Mouse (Mus musculus) right cerebral cortex, adult 2 months (tissue): Measurements from ENCODE around the gene Lrrc45.
A peak's percentile ranks its signal among the peaks of the same experiment; 100 is the strongest.

Experiments used
- DNase-seq, 2 experiments: peaks; one replicate each; pipeline ENCODE4 v3.0.0; 2021 to 2022; ENCODE audit warnings: low spot score in 2 of 2

Lrrc45 gene

DNA sequence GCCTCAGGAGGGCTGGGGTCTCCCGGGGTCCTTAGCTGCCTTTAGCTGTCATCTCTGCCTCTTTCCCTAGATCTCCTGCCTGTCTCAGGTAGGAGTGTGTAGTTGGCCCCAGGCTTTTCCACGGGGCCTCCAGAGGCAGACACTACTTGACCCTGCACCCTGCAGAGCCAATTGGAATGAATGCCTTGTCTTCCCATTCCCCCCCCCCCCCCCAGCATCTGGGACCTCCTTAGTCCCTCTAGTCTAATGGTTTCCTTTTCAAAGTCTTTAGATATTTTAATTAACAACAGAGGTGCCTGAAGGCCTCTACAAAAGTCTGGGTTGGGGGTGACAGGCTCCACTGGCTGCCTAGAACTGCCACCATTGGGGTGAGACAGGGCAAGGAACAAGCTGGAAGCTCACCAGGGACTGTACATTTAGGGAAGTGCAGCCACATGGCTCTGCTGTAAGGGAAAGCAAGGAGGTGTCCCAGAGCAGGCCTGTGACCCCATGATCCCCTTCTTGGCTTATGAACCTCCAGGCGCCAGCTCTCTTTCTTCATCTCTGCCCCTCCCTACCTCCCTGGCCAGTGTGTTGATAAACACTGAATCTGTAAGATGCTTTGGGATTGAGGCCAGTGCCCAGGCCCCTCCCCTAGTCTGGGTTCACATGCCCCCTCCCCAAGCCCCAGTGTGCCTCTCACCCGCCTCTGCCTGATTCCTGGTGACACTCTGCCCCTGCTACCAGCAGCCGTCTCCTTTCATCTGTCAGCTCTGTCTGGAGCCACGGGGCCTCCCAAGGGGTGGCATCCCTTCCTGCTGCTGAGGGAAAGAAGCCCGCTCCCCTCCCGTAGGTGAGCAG, 9.0 kb upstream of the Lrrc45 start:
- no peak for DNase-seq

DNA sequence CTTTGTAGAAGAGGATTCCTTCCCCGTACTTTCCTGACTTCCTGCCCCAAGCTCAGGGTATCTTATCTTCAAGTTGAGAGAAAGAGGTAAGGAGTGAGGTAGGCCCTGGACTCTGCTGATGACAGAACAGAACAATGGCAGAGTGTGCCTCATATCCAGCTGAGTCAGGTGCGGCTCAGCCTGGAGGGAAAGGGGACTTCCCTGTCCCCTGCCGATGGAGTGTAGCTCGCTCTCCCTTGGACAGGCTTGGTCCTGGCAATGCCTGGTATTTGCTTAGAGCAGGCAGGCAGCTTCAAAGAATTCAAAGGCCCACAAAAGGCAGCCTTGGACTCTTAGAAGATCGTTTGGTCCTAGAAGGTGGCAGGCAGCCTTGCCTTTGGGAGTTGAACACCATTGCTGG, 7.6 kb upstream of the Lrrc45 start:
- DNase-seq, result no peak

DNA sequence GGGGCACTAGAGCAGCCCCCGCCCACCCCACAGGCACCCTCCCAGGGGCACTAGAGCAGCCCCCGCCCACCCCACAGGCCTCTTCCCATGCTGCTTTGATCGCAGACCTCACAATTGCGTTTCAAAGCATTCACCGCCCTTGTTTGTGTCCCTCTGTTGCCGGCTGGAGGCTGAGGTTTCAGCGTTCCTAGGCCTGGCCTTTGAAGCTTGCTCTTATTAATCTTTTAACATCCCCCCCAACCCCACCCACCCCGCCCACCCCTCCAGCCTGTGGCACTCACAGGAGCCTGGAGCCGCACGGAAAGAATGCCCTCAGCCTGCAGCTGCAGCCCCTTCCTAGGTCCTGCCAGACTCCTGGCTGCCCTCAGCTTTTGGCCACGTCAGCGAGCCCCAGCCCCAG, 6.5 kb upstream of the Lrrc45 start:
- DNase-seq, result no peak

DNA sequence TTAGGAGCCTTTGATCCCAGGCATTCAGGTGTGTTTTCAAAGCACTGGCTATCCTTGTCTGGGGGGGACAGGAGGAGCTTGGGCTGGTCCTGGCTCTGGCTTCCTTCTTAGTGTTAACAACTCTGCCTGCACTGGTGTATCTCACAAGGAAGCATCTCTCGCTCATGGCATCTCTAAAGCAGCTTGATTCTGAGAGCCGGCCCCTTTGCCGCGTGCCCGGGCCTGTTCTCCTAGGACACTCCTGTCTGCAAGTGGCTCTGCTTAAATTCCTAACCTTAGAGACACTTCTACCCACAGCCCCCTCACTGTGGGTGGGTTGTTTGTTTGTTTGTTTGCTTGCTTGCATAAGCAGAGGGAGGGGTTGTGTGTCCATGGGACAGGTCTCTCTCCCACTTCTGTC, 5.8 kb upstream of the Lrrc45 start:
- DNase-seq, result no peak

DNA sequence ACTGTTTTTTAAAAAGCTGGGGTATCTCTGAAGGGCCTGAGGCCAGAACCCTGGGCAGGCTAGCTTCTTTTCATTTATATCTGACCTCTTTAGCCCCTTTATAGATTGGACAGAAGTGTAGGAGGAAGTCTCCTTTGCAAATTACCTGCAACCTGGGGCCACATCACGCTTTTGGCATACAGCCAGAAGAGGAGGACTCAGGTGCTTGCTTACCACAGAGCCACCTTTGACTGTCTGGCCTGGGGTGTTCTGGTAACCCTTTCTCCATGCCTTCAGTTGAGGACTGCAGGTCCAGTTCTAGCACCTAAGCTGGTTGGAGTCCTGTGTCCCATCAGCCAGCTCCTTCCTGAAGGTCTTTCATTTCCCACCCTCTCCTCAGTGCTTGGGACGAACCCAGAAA, 4.2 kb upstream of the Lrrc45 start:
- no peak for DNase-seq

GRCm38 (mm10) chr11:120710672-120711071, 3.1 kb upstream of the Lrrc45 start:
- DNase-seq, result no peak

- no peak for DNase-seq
Observed at GRCm38 (mm10) chr11:120711980-120712604, 1.6 kb upstream of the Lrrc45 start.

GRCm38 (mm10) chr11:120712771-120713568, 755 bp upstream of the Lrrc45 start:
- DNase-seq, result no peak

- DNase-seq, result no peak
Observed at GRCm38 (mm10) chr11:120714546-120714945, 821 bp downstream of the Lrrc45 start.

DNA sequence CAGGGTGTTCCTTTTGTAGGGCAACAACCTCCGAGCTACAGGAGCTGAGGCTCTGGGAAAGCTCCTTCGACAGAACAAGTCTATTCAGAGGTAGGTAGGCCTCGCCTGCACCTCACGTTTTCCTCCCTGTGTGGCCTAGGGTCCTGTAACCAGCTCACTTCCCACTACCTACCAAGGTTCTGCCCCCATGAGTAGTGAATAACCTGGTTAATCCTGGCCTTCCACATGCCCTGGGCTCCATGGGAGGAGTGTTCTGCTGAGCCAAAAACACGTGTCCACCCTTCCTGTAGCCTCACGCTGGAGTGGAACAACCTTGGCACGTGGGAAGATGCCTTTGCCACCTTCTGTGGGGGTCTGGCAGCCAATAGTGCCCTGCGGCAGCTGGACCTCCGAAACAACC, 1.4 kb downstream of the Lrrc45 start:
- DNase-seq, result no peak

- no peak for DNase-seq
Observed at GRCm38 (mm10) chr11:120719242-120719641, 5.5 kb downstream of the Lrrc45 start.

DNA sequence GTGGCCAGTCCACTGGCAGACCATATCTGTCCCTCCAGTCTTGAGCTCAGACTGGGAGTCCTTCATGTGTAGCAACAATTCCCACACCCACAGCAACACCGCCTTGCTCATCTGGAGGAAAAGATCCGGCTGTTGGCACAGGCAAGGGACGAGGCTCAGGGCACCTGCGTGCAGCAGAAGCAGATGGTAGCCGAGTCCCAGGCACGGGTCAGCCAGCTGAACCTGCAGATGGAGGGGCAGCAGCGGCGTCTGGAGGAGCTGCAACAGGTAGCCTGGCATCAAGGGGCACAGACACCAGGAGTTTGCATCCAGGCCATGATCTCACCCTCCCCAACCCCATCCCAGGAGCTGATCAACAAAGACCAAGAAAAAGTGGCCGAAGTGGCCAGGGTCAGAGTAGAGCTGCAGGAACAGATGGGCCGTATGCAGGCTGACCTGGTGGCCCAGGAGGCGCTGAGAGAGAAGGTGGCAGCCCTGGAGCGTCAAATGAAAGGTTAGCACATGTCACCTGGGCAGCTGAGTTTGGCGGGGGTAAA, 6.2 kb downstream of the Lrrc45 start:
- no peak for DNase-seq

DNA sequence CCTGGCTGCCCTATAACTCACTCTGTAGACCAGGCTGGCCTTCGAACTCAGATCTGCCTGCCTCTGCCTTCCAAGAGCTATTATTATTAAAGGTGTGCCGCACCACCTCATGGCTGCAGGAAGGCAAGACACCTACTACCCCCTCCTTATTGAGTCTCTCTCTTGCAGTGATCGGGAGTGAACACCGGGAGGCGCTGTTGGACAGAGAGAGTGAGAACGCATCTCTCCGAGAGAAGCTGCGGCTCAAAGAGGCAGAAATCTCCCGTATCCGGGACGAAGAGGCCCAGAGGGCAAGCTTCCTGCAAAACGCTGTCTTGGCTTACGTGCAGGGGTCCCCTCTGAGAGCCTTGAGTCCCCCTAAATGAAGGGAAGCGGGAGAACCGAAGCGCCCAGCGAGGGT, 6.7 kb downstream of the Lrrc45 start:
- DNase-seq, result peak; percentile 79 to 93

GRCm38 (mm10) chr11:120721124-120722066, 7.7 kb downstream of the Lrrc45 start, which contains the start of gene Rac3:
Rac3 (plus strand) TSS chr11:120721470.
- DNase-seq, result peak; percentile 46 to 54

GRCm38 (mm10) chr11:120722067-120722630, 8.4 kb downstream of the Lrrc45 start:
- DNase-seq, result no peak

GRCm38 (mm10) chr11:120722761-120723382, 9.1 kb downstream of the Lrrc45 start:
- DNase-seq, result no peak

DNA sequence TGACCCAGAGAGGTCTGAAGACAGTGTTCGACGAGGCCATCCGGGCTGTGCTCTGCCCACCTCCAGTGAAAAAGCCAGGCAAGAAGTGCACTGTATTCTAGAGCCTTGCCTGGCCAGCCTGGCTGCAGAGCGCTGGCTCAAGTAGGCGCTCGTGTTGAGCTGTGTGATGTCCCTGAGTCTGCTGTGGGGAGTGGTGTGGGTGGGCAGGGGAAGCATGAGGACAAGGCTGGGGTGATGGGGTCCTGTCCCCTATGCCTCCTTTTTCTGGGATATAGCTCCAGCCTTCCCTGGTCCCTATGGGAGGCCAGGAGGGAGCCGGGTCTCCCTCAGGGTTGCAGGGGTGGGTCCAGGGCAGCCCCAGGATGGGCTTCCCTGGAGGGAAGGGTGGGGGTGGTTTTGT, 9.8 kb downstream of the Lrrc45 start:
- DNase-seq, result no peak

GRCm38 (mm10) chr11:120726243-120727168, 12.8 kb downstream of the Lrrc45 start:
- no peak for DNase-seq

DNA sequence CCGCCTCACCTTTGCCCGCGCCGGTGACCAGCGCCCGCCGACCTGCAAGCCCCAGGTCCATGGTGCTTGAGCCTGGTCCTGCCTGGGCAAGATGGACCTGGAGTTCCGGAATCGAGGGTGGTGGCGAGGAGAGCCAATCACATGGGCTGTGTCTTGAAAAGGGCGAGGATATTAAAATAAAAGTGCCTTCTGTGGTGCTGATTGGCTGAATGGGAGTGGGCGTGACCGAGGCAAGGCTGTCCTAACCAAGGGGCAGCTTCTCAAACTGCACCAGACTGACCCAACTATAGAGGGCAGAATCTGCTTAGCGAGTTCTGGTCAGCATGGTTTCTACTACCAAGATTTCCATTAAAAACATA, 13.4 kb downstream of the Lrrc45 start, which contains the start of gene Dcxr:
Gene Dcxr (minus strand): TSS at position 113 of the 359 bp plus-strand sequence.
- peak; percentile 66 to 67 for DNase-seq
